Mouse (Mus musculus): ENCODE results near the gene Pls3.

DNA sequence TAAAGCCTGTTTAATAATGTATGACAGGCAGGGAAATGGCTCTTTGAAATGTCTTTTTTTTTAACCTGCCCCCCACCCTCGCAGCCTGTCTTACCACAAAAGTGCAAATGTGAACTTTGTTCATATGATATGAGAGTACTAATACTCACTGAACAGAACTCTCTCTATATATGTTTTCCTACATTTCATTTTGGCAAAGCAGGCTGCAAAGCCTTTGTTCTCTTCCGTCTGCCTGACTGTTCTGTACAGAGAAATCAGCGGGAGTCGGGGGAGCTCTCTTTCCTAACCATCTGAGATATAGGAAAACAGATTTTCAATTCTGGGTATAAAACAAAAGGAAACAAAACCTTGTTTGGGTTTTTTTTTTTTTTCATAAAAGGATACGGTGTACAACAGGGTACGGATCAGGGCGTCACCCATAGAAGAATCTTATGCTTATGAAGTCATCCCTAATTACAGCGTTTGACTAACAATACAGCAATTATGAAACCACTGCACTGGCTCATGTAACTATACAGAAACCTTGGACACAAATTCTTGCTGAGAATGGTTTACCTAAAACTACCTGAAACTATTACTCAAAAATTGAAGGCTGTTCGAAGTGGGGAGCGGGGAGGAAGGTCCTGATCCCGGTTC lies 41.9 kb downstream of the Pls3 start:
- TF ChIP-seq GATA1 (IDR thresholded peaks at IDR 0.05; ENCODE audit: low read length) (no peak), TAL1 (IDR thresholded peaks at IDR 0.05; ENCODE audit: low read length) (no peak)

Measured in erythroblast, embryonic 14.5 days (primary cell).